Mouse (Mus musculus): Measurements from ENCODE around the gene Rufy3. TPM values are rescaled to one million over a fixed set of nuclear protein-coding genes. Genes with fewer than 3 reads are reported as not detected.
A peak's percentile ranks its signal among the peaks of the same experiment; 100 is the strongest.

The Rufy3 gene
- total RNA-seq, 2 experiments from 2014 or later = 169 TPM

- peak overlapping the region; percentile 93 for H3K27ac ChIP-seq
- no peak for TF ChIP-seq CTCF (conservative IDR thresholded peaks at IDR 0.05)
- H3K4me3 ChIP-seq = peak overlapping the region; percentile 87
- DNase-seq (ENCODE audit: low spot score in 2 of 2) = peak in 1 of 2 experiments; percentile 51
Measured at GRCm38 (mm10) chr5:88584061-88584460, 19.2 kb downstream of the Rufy3 start.

- 0 out of 2 replicates have a peak, but pooled peaks have one; percentile 3 for TF ChIP-seq CTCF (conservative IDR thresholded peaks at IDR 0.05)
Measured at GRCm38 (mm10) chr5:88586407-88587174, 21.8 kb downstream of the Rufy3 start.

GRCm38 (mm10) chr5:88587211-88587934 is 22.5 kb downstream of the Rufy3 start:
- peak; percentile 15; the same call in 1 of the 2 replicates for TF ChIP-seq CTCF (conservative IDR thresholded peaks at IDR 0.05)
- DNase-seq (ENCODE audit: low spot score in 2 of 2) = no peak
- Histone ChIP-seq H3K27ac (peak overlapping the region; percentile 69; the same call in 1 of the 2 replicates), H3K4me3 (peak overlapping the region; percentile 87)

More at GRCm38 (mm10) chr5:88586407-88587174, 21.8 kb downstream of the Rufy3 start:
- Histone ChIP-seq H3K27ac (peak overlapping the region; percentile 69), H3K4me3 (peak overlapping the region; percentile 87)
- DNase-seq (ENCODE audit: low spot score in 2 of 2) = no peak

GRCm38 (mm10) chr5:88588481-88588880 is 23.6 kb downstream of the Rufy3 start:
- H3K4me3 ChIP-seq = no peak overlapping the region; the same call in 1 of the 2 replicates
- DNase-seq (ENCODE audit: low spot score in 2 of 2) = no peak
- no peak overlapping the region for H3K27ac ChIP-seq
- TF ChIP-seq CTCF (conservative IDR thresholded peaks at IDR 0.05) = no peak

- no peak overlapping the region for H3K4me3 ChIP-seq
- H3K27ac ChIP-seq = no peak overlapping the region
- DNase-seq (ENCODE audit: low spot score in 2 of 2) = no peak
- no peak for TF ChIP-seq CTCF (conservative IDR thresholded peaks at IDR 0.05)
Measured at GRCm38 (mm10) chr5:88593421-88594172, 28.8 kb downstream of the Rufy3 start.

- TF ChIP-seq CTCF (conservative IDR thresholded peaks at IDR 0.05) = no peak
- Histone ChIP-seq H3K4me3 (no peak overlapping the region), H3K27ac (no peak overlapping the region)
- no peak for DNase-seq (ENCODE audit: low spot score in 2 of 2)
Measured at GRCm38 (mm10) chr5:88594173-88594569, 29.3 kb downstream of the Rufy3 start.

- Histone ChIP-seq H3K27ac (no peak overlapping the region), H3K4me3 (no peak overlapping the region)
- TF ChIP-seq CTCF (conservative IDR thresholded peaks at IDR 0.05) = no peak
- DNase-seq (ENCODE audit: low spot score in 2 of 2) = no peak
Measured at GRCm38 (mm10) chr5:88595537-88596455, 31.0 kb downstream of the Rufy3 start.

GRCm38 (mm10) chr5:88598961-88599360 is 34.1 kb downstream of the Rufy3 start:
- H3K27ac ChIP-seq = no peak overlapping the region
- no peak overlapping the region for H3K4me3 ChIP-seq
- no peak for DNase-seq (ENCODE audit: low spot score in 2 of 2)
- no peak for TF ChIP-seq CTCF (conservative IDR thresholded peaks at IDR 0.05)

- Histone ChIP-seq H3K27ac (no peak overlapping the region), H3K4me3 (no peak overlapping the region)
- TF ChIP-seq CTCF (conservative IDR thresholded peaks at IDR 0.05) = no peak
- no peak for DNase-seq (ENCODE audit: low spot score in 2 of 2)
Measured at GRCm38 (mm10) chr5:88602030-88602429, 37.2 kb downstream of the Rufy3 start.

- no peak for TF ChIP-seq CTCF (conservative IDR thresholded peaks at IDR 0.05)
- no peak overlapping the region for H3K27ac ChIP-seq
- DNase-seq (ENCODE audit: low spot score in 2 of 2) = no peak
- no peak overlapping the region for H3K4me3 ChIP-seq
Measured at GRCm38 (mm10) chr5:88602713-88603112, 37.9 kb downstream of the Rufy3 start.

GRCm38 (mm10) chr5:88604046-88604445 is 39.2 kb downstream of the Rufy3 start:
- no peak for DNase-seq (ENCODE audit: low spot score in 2 of 2)
- Histone ChIP-seq H3K27ac (no peak overlapping the region), H3K4me3 (no peak overlapping the region)
- TF ChIP-seq CTCF (conservative IDR thresholded peaks at IDR 0.05) = no peak

Data from layer of hippocampus, adult 2 months (tissue).